Mouse (Mus musculus) testis, adult 10 weeks (tissue): Measurements from ENCODE around the gene Gm45713. TPM values are rescaled to one million over a fixed set of nuclear protein-coding genes. Genes with fewer than 3 reads are reported as not detected.

Source experiments
- polyA plus RNA-seq: library from polyadenylated mRNA; stranded (reverse); fragments of 350-450 nt; fragmentation: Illumina TruSeq; extraction: RNeasy Lipid Tissue Mini Kit (QIAGEN cat#74804); gene quantifications from one replicate; pipeline ENCODE4 v1.2.3, GENCODE M21; 2014; ENCODE audit warnings: low read depth, low replicate concordance

The Gm45713 gene
- polyA plus RNA-seq, result not detected

DNA sequence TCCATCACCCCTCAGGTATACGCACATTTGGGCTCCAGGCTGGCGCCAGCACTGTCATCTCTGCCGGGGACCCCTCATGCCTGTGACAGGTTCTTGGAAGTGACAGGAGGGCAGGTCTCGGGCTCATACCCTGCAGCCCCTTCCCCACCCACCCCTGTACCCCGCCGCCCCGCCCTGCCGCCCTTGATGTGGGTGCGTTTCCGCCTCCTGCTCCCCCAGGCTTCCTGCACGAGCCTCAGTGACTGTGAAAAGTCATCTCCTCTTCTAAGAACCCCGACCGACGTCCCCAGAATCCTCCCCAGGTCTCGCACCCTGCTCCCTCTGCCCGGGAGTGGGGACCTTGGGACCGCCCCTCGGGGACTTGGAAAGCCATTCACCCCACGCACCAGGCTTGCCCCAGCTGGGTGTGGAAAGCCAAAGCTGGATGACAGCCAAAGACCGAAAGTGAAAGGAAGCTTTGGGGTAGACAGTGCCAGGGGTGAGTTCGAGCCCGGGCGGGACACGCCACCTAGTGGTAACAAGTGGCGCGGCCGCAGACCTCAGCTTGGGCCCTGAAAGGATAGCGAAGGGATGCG is at the start of gene Gm45713, which contains the start of gene Flt3l:
TSS of gene Gm45713 (minus strand) at position 239 of the 575 bp plus-strand sequence.
TSS of gene Flt3l (minus strand) at position 440 of the 575 bp plus-strand sequence.

GRCm38 (mm10) chr7:45180896-45181477 is 45.0 kb upstream of the Gm45713 start, which contains the start of gene Pth2:
Gene Pth2, plus strand, starts transcription at chr7:45180995.

DNA sequence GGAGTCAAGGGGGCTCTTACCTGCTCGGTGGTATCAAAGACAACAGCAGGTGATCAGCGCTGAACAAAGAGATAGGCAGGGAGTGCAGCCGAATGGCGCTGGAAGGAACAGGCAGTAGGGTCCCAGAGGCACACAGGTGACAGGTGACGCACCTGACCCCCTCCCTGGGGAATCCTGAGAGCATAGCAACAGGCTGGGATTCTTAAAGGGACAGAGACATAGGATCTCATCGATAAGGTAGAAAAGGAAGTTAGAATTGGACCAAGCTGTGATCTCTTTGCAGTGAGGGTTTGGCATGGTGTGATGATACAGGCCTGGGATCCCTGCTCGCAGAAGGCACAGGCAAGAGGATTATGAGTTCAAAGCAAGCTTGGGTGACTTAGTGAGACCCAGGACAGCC is 43.4 kb upstream of the Gm45713 start, which contains the start of gene Gfy:
TSS of gene Gfy (minus strand) at position 101 of the 400 bp plus-strand sequence.

DNA sequence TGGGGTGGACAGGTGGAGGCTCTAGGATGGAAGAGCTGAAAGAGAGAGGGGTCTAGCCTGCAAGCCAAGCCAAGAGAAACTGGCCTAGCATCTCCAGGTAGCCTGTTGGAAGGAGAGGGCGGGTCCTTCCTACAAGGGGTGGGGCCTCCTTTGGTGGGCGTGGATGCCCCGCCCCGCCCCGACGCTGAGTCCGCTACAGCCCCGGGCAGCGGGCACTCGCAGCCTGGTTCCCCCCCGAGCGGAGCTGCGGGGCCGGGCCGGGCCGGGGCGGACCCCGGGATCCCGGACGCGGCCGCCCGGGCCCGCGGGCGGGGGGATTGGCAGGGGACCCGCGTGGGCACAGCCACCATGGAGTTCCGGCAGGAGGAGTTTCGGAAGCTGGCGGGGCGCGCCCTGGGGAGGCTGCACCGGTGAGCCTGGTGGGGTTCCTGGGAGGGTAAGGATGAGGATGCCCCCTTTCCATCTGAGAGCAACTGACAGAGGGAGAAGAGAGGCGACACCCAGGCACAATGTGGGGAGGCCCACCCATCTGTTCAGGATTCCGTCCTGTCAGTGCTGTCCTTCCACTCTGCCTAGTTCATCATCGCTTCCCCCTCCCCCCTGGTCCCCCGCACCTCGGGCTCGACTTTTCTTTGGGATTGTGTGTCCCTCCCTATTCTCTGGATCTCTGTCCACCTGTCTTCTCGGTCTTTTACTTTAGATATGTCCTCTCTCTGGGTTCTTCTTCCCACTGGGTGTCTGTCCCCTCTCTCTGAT is 27.9 kb upstream of the Gm45713 start, which contains the start of gene Slc17a7:
TSS of gene Slc17a7 (plus strand) at position 215 of the 756 bp plus-strand sequence.

DNA sequence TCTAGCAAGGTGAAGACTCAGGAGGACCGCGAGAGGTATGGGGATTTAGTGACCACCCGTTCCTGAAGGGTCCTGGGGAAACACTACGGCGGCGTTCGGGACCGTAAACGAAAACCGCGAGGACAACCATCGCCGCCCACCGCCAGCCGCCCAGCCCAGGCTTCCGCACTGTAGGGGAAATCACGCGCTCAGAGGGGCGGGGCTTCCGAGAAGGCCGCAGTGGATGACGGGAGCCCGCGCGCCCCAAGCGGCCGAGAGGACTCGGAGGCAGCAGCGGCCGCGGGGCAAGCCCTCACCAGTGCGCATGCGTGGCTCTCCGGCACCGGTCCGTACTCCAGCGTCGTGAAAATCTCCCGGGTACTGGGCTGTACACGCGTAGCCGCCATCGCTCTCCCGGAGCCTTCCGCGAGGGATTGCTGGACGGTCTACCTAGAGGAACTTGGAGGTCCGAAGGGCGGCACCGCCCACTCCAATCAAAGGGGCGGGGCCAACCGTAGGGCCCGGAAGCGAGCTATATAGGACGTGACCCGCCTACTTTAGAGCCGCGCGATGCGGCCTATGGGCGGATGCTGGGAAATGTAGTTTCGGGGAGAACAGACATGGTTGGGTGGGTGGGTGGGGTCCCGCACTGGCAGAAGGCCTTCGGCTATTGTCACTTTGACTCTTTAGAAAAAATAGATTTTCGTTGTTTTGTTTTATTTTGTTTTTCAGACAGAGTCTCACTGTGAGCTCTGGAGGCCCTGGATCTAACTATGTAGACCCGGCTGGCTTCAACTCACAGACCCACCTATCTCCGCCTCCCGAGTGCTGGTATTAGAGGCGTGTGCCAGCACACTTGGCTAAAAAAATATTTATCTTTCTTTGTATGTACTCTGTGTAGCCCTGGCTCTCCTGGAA is 18.3 kb upstream of the Gm45713 start, which contains the start of the genes Pih1d1 and Aldh16a1:
TSS of gene Pih1d1 (plus strand) at position 208 of the 897 bp plus-strand sequence.
TSS of gene Aldh16a1 (minus strand) at position 489 of the 897 bp plus-strand sequence.

DNA sequence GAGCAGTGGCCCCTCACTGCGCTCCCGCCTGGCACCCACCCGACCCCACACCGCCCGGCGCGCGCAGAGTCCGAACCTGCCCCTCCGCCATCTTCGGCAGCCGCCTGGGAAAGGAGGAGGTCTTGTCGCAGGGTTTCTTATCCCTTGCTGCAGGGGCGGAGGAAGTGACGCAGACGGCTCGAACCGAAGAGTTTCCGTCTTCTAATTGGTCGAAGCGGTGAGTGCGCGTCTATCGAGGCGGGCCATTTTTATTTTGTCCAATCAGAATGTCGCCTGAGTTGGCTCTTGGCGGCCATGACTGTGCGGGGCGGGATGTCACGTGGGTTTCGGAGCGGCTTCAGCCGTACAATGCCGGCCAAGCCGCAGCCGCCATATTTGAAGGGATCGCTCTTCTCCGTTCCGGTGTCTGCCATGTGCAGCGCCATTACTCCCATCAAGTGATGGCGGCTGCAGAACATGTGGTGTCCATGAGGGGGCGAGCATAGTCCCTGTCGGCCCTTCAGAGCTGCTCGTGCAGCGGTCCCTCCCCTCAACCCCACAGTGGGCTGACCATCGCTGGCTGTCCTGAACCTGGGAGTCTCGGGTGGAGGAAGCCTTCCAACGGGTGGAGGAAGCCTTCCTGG is 7.3 kb downstream of the Gm45713 start, which contains the start of gene Rpl13a:
TSS of gene Rpl13a (minus strand) at position 138 of the 623 bp plus-strand sequence.

DNA sequence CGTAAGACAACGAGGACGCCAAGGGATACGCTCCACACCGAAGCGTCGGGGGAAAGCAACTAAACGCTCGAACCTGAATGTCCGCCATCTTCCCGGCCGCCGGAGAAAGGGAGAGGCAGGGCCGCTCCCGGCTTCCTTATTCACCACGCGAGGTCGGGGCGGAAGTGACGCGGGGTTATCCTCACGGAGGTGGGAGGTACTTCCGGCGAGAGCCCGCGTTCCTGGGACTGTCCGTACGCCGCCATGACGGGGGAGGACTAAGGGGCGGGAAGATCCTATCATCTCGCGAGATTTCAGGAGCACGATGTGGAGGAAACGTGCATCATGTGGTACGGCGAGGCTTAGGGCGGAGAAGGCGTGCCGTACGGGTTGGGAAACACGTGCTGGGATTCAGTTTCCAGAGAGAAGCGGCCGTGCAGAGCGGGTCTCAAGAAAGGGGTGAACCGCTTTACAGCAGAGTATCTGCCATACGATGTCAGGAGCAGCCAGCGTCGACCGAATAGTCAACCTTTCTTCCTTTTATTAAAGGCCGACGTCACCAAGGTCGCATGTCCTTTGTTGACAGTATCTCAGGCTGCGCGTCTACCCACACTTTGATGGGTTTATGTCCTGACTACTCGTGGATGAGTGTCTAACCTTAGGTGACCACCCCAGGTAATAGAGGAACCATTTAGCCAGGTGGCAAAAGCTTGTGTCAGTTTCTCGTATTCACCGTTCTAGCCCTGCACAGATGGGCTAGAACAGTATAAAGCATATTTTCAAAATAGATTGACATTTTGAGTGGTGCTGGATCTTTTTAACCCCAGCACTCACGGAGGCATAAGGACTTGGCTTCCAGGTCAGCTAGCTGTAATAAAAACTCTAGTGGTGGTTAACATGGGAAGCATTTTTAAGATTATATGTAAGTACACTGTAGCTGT is 11.5 kb downstream of the Gm45713 start, which contains the start of gene Rps11:
TSS of gene Rps11 (minus strand) at position 216 of the 920 bp plus-strand sequence.

DNA sequence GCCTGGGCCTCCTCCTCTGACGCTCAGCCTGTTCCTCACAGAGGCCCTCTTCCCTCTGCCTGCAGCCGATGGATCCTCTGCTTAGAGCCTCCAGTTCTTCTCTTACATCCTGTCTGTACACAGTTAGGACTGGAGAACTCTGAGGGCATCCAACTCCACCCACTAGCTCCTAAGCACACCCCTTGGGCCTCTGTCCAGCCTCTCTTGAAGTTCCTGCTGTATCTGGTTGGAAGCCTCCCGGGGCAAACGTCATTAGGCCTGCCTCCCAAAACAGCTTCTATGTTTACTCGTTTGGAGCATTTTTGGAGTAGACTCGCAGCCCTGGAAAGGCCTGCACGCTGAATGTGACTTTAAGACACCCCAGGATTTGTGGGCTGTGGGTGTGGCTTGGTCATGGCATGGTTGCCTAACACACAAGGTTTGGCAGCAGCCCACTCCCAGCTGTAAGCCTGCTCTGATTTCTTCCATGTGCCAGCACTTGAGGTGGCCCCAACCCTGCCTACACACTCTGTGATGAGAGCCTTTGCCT is 32.3 kb downstream of the Gm45713 start, which contains the start of gene Fcgrt:
TSS of gene Fcgrt (minus strand) at position 200 of the 529 bp plus-strand sequence.

GRCm38 (mm10) chr7:45092048-45092447 is 44.0 kb downstream of the Gm45713 start, which contains the start of gene Rcn3:
Gene Rcn3, minus strand, starts transcription at chr7:45092221.

Other genes starting within 250 kb of the Gm45713 start
- 2.0 TPM for gene Med25, start 243.5 kb downstream of the Gm45713 start, polyA plus RNA-seq
- gene Fuz, start 240.2 kb downstream of the Gm45713 start, polyA plus RNA-seq, result 9.9 TPM
- 104 TPM for gene Ap2a1, start 206.7 kb downstream of the Gm45713 start, polyA plus RNA-seq
- 11.2 TPM for gene Tsks, start 193.0 kb downstream of the Gm45713 start, polyA plus RNA-seq
- 9.3 TPM for gene Cpt1c, start 161.4 kb downstream of the Gm45713 start, polyA plus RNA-seq
- gene Prmt1, start 149.7 kb downstream of the Gm45713 start, polyA plus RNA-seq, result 8.0 TPM
- gene Irf3, start 138.6 kb downstream of the Gm45713 start, polyA plus RNA-seq, result 18.4 TPM
- gene Bcl2l12, start 137.5 kb downstream of the Gm45713 start, polyA plus RNA-seq, result 1.5 TPM
- 3.3 TPM for gene Scaf1, start 119.9 kb downstream of the Gm45713 start, polyA plus RNA-seq
- 1.8 TPM for gene Rras, start 118.3 kb downstream of the Gm45713 start, polyA plus RNA-seq
- gene Prr12, start 83.3 kb downstream of the Gm45713 start, polyA plus RNA-seq, result 0.24 TPM
- 4.6 TPM for gene Nosip, start 73.8 kb downstream of the Gm45713 start, polyA plus RNA-seq
- gene Prrg2, start 73.6 kb downstream of the Gm45713 start, polyA plus RNA-seq, result 2.7 TPM
- gene Rcn3, start 44.0 kb downstream of the Gm45713 start, polyA plus RNA-seq, result not detected
- 1.4 TPM for gene Fcgrt, start 32.4 kb downstream of the Gm45713 start, polyA plus RNA-seq
- 157 TPM for gene Rps11, start 11.8 kb downstream of the Gm45713 start, polyA plus RNA-seq
- gene Rpl13a, start 7.5 kb downstream of the Gm45713 start, polyA plus RNA-seq, result 133 TPM
- 1.5 TPM for gene Flt3l, start 201 bp upstream of the Gm45713 start, polyA plus RNA-seq
- gene Pih1d1, start 18.1 kb upstream of the Gm45713 start, polyA plus RNA-seq, result 10.2 TPM
- gene Aldh16a1, start 18.4 kb upstream of the Gm45713 start, polyA plus RNA-seq, result 1.1 TPM
- gene Slc17a7, start 27.7 kb upstream of the Gm45713 start, polyA plus RNA-seq, result 2.7 TPM
- 3.5 TPM for gene Gfy, start 43.3 kb upstream of the Gm45713 start, polyA plus RNA-seq
- not detected for gene Pth2, start 44.8 kb upstream of the Gm45713 start, polyA plus RNA-seq
- gene Ccdc155, start 68.7 kb upstream of the Gm45713 start, polyA plus RNA-seq, result 0.49 TPM
- gene Dkkl1, start 75.9 kb upstream of the Gm45713 start, polyA plus RNA-seq, result 186 TPM
- gene Tead2, start 79.5 kb upstream of the Gm45713 start, polyA plus RNA-seq, result 2.0 TPM
- gene Cd37, start 102.9 kb upstream of the Gm45713 start, polyA plus RNA-seq, result 0.70 TPM
- 10.2 TPM for gene Slc6a16, start 104.9 kb upstream of the Gm45713 start, polyA plus RNA-seq
- gene Slc6a21, start 141.3 kb upstream of the Gm45713 start, polyA plus RNA-seq, result 50.8 TPM
- 0.74 TPM for gene Trpm4, start 197.5 kb upstream of the Gm45713 start, polyA plus RNA-seq
- 0.08 TPM for gene Hrc, start 199.1 kb upstream of the Gm45713 start, polyA plus RNA-seq
- gene Ppfia3, start 230.8 kb upstream of the Gm45713 start, polyA plus RNA-seq, result not detected
- gene Lin7b, start 234.4 kb upstream of the Gm45713 start, polyA plus RNA-seq, result 0.39 TPM